Mouse (Mus musculus): ENCODE measurements around the gene Atp8a2. TPM values are rescaled to one million over a fixed set of nuclear protein-coding genes. Genes with fewer than 3 reads are reported as not detected.

Atp8a2 gene
- polyA plus RNA-seq, 1 experiment from 2014 or later: 0.74 TPM

DNA sequence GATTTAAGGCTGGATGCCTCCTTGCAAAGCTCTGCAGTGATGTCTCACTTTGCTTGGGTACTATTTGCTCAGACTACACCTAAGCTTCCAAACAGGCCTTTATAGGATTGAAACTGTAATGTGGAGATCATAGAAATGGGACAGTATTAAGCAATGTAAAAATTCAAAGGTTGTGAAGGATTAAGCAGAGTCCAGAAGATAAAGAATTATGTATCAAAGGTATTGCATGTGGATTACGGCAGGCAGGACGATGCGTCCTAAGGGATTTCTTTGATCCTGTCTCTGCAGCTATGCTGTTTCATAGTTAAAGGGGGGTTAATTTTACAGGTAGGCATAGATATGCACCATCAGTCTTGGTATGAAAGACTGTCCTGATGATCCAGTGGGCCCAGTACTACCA is 604.4 kb downstream of the Atp8a2 start:
- peaks cover 32% of the 10 kb centered on the region for H3K36me3 ChIP-seq (ENCODE audit: control insufficient read depth, insufficient read depth, low read length)
- H3K9ac ChIP-seq (ENCODE audit: low read depth, low read length): no peak overlapping the region
- no peak for ATAC-seq (ENCODE audit: low FRiP score, low TSS enrichment)
- no peak overlapping the region for H3K4me2 ChIP-seq (replicated peaks; ENCODE audit: low read depth, low read length)
- WGBS: 87% methylated on average over 3 of the region's 3 CpGs
- H3K27me3 ChIP-seq (ENCODE audit: control insufficient read depth, insufficient read depth, low read length): no peaks in the 10 kb centered on the region
- H3K4me1 ChIP-seq (ENCODE audit: control insufficient read depth, insufficient read depth, low read length): peaks cover 6% of the 10 kb centered on the region
- no peak overlapping the region for H3K4me3 ChIP-seq (ENCODE audit: low read length)
- H3K9me3 ChIP-seq (ENCODE audit: control insufficient read depth, low read length): no peaks in the 10 kb centered on the region
- H3K27ac ChIP-seq (ENCODE audit: low read depth, low read length): no peak overlapping the region

DNA sequence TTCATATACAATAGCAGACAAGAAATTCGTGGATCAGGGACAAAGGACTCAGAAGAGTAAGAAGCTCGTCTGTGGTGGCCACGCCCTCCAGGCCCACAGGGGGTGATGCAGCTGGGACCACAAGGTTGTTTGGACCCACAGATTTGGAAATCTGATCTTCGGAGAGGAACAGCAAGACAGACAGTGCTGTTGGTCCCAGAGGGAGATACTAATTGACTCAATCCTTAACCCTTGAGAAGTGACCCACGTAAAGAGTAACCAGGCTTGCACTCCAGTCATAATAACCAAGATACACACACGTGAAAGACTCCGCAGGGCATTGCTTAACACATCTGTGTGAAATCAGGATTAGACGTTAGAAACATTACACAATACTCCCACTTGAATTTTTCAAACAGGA is 605.1 kb downstream of the Atp8a2 start:
- Histone ChIP-seq H3K9ac (ENCODE audit: low read depth, low read length) (no peak overlapping the region), H3K4me3 (ENCODE audit: low read length) (no peak overlapping the region), H3K4me1 (ENCODE audit: control insufficient read depth, insufficient read depth, low read length) (peaks cover 4% of the 10 kb centered on the region), H3K9me3 (ENCODE audit: control insufficient read depth, low read length) (no peaks in the 10 kb centered on the region), H3K27me3 (ENCODE audit: control insufficient read depth, insufficient read depth, low read length) (no peaks in the 10 kb centered on the region), H3K4me2 (replicated peaks; ENCODE audit: low read depth, low read length) (no peak overlapping the region), H3K27ac (ENCODE audit: low read depth, low read length) (no peak overlapping the region), H3K36me3 (ENCODE audit: control insufficient read depth, insufficient read depth, low read length) (peaks cover 36% of the 10 kb centered on the region)
- no peak for ATAC-seq (ENCODE audit: low FRiP score, low TSS enrichment)
- WGBS: 70% methylated on average over 8 of the region's 8 CpGs

DNA sequence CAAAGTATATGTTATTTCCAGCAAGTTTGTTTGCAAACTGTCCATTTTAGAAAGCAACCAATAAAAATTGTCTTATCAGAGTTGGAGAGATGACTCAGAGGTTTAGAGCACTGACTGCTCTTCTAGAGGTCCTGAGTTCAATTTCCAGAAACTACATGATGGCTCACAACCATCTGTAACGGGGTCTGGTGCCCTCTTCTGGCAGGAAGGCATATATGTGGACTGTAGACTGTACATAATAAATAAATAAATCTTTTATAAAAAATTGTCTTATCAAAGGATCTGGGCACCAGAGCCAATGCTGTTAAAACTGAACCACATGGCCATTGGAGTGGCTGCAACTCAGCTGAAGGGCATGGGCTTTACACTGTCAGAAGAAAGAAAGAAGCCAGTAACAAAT is 606.4 kb downstream of the Atp8a2 start:
- Histone ChIP-seq H3K9ac (ENCODE audit: low read depth, low read length) (no peak overlapping the region), H3K27ac (ENCODE audit: low read depth, low read length) (no peak overlapping the region), H3K9me3 (ENCODE audit: control insufficient read depth, low read length) (no peaks in the 10 kb centered on the region), H3K4me3 (ENCODE audit: low read length) (no peak overlapping the region), H3K36me3 (ENCODE audit: control insufficient read depth, insufficient read depth, low read length) (peaks cover 48% of the 10 kb centered on the region), H3K27me3 (ENCODE audit: control insufficient read depth, insufficient read depth, low read length) (no peaks in the 10 kb centered on the region), H3K4me1 (ENCODE audit: control insufficient read depth, insufficient read depth, low read length) (no peaks in the 10 kb centered on the region), H3K4me2 (replicated peaks; ENCODE audit: low read depth, low read length) (no peak overlapping the region)
- ATAC-seq (ENCODE audit: low FRiP score, low TSS enrichment): no peak
- 86% methylated on average over 1 of the region's 1 CpGs for WGBS

MicroRNAs encoded within 50 kb of the gene (microRNA counts, 519-probe panel; counts per million panel counts)
- not detected for microRNA mmu-miR-719

Small RNA genes lying within 50 kb of the gene (microRNA-seq; reads per million reads assigned to microRNA genes)
- not detected for gene Mir719

Other genes with a start within 250 kb of the Atp8a2 start
- not detected in 2 replicates for gene Nupl1, start 54.3 kb upstream of the Atp8a2 start, polyA plus RNA-seq (2014; fragmentation: Nextera tagmentation; extraction: Ambion mirVana)
- 36.6 and 63.1 TPM in 2 replicates for gene Gm49336, start 54.3 kb upstream of the Atp8a2 start, polyA plus RNA-seq (2014; fragmentation: Nextera tagmentation; extraction: Ambion mirVana)
- gene Mtmr6, start 68.0 kb upstream of the Atp8a2 start, polyA plus RNA-seq (2014; fragmentation: Nextera tagmentation; extraction: Ambion mirVana): 13.7 and 26.0 TPM in 2 replicates
- 2.1 and 2.4 TPM in 2 replicates for gene Amer2, start 176.1 kb upstream of the Atp8a2 start, polyA plus RNA-seq (2014; fragmentation: Nextera tagmentation; extraction: Ambion mirVana)